Mouse (Mus musculus) cerebellum, adult 8-10 months (tissue): Measurements from ENCODE around the gene Fkbp3.
A peak's percentile ranks its signal among the peaks of the same experiment; 100 is the strongest.
"Not testable (repeated sequence)": the region's sequence is repeated elsewhere in the genome, so short reads cannot be mapped to it uniquely, and the experiment has no call there.

Experiments
- DNase-seq: peaks from one replicate; pipeline ENCODE4 v3.0.0; 2022

The Fkbp3 gene

DNA sequence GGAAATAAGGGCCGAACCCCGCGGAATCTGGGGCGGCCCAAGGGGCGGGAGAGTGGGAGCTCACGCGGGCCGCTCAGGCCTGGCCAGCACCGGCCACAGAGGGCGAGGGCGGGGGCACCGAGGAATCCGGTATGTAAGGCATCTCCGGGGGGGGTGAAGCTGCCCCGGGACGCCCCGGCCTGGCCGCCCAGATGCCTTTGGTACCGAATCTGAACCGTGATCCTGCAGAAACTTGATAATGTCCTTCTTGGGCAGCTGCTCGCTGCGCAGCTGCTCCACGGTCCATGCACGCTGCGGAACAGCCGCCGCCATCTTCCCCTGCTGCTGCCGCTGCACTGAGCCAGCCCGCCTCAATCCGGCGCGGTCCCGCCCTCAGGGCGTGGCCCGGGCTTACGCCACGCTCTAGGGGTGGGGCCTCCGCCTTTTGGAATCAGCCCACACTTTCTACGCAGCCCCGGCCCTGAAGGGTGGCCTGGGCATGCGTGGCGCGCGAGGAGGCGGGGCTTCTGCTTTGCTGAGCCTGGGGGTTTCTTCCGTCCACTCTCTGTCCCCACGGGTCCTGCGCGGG is at the start of gene Fkbp3:
Gene Fkbp3 (minus strand): TSS at position 397 of the 568 bp plus-strand sequence.
- peak; percentile 98 for DNase-seq

DNA sequence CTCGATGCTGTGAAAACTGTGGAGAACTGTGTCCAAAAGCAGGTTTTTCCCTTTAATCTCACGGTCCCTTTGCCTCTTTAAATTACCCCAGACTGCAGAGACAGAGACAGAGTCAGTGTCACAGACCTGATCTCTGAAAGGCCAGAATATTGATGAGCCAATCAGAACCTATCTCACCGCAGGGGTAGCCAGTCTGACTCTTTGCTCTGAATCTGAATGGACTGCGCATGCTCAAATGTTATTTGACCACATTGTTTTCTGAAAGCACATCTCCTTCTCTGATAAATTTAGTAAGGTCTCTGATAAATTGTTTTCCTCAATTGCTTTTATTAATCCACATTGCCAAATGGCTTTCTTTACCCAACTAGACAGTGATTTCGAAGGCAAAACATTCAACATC is 45.6 kb upstream of the Fkbp3 start:
- DNase-seq = no peak

DNA sequence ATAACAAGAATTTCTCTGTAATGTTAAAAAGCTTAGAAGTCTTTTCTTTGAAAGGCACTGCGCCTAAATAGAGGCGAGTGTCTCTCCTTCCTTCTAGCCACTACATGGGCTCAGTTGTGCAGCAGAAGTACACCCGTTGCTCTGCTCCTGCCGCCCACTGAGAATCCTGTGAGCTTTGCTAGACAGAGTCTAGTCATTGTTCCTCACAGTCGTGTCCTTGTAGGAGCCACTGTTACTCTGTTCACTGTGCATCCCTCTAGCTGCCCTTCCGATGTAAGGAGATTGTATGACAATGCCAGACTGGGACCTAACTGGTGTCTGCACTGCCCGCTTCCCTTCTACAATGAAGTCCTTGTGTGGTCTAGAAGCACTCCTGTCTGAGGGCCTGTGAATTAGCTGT is 45.2 kb upstream of the Fkbp3 start:
- no peak for DNase-seq

DNA sequence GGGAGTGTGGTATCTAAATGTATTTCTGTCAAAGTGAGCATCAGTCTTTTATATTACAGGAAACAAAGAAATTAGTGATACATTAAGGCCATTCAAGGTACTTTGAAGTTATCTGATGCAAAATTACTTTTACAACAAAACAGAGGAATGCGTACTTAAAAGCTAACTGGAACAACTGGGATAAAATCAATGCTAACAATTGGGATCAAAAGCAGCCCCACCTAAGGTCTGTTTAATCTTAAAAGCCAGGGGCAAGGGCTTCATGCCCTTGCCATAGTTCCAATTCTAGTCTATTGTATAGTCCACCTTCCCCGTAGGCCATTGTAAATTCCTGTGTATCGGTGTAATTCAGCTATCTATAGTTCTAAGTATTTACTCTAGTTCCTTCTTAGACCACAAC is 41.2 kb upstream of the Fkbp3 start:
- not testable (repeated sequence) for DNase-seq

DNA sequence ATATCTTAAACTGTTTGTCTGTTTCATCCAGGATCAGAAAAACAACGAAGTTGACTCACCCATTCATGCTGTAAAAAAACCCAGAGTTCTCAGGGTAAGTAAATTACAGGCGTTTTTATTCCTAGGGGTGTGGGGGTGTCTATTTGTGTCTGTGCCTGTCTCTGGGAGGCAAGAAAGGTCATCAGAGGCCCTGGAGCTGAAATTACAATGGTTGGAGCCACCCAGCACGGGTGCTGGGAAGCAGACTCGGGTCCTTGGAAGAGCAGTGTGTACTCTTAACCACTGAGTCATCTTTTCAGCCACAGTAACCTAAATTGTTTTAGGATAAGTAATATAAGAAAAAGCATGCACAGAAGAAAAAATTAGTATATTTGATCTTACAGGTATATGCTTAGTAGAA is 40.1 kb upstream of the Fkbp3 start:
- DNase-seq = no peak

DNA sequence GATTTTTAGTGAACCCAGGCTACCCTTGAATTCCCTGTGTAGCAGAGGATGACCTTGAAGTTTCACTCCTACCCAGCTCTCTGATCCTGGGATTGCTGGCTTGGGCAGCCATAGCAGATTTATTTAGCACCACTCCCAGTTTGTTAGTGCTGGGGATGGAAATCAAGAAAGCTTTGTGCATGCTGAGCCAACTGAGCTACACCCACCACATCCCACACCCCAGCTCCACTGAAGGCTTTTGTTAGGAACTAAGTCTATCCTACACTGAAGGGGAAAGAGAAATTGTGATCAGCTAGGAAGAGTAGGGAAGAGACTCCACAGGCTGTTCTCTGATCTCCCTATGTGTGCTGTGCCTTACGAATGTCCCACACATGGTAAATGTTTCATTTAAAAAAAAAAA is 39.0 kb upstream of the Fkbp3 start:
- no peak for DNase-seq

DNA sequence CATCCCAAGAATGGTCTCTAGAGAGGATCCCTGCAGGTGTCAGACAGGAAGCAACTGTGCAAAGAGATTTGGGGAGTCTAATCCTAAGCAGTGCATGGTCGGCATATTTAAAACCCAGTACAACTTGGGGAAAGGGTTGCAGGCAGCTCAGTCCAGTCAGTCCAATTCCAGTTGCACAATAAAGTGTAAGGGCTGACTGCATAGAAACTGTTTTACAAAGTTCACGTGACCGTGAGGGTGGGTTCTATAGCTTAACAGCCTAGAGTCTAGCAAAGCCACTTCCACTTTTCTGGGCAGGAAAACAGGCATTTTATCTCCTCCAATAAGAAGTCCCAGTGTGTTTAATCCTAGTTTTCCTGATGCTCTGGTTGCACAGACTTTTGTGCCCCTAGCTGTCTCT is 37.7 kb upstream of the Fkbp3 start:
- no peak for DNase-seq

DNA sequence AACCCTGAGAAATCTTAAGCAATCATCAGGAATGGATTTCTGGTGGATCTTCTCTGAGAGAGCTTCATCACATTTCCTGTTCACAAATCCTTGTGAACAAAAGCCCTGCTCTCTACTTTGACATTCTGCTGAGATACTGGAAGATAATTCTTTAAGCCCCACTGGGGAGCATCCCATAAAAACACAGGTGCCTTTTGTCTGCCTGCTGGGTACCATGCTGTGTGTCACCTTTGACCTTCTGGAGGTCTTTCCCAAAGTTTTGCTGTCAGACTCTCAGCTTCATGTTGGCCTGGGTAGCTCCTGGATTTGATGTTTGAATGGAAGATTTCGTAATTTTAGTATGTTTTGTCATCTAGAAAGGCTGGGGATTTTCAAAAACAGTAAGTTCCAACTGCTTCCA is 34.9 kb upstream of the Fkbp3 start:
- no peak for DNase-seq

DNA sequence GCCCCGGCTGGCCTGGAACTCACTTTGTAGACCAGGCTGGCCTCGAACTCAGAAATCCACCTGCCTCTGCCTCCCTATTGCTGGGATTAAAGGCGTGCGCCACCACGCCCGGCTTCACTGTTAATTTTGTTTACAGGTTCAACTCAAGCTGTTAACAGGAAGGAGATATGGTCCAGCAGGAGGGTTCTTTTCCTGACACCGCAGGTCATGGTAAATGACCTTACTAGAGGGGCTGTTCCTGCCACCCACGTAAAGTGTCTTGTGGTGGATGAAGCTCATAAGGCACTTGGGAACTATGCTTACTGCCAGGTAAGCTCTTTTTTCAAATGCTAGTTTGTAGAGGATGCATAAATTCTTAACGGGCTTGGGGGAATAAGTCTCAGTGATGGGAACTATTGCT is 3.1 kb upstream of the Fkbp3 start:
- DNase-seq = no peak

DNA sequence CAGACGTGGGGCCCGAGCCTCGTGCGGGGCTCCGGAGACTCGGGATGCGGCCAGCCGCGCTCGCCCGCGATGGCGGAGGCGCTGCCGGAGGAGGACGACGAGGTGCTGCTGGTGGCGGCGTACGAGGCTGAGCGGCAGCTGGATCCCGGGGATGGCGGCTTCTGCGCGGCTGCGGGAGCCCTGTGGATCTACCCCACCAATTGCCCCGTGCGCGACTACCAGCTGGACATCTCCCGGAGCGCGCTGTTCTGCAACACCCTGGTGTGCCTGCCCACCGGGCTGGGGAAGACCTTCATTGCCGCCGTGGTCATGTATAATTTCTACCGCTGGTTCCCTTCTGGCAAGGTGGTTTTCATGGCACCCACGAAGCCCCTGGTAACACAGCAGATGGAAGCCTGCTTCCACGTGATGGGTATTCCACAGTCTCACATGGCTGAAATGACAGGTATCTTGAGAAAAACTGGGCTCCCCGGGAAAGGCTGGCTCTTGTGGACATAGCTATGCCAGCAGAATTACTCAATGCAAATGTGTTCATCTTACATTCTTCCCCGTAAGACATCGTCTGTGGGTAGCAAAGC is 2.0 kb upstream of the Fkbp3 start:
- DNase-seq = no peak

DNA sequence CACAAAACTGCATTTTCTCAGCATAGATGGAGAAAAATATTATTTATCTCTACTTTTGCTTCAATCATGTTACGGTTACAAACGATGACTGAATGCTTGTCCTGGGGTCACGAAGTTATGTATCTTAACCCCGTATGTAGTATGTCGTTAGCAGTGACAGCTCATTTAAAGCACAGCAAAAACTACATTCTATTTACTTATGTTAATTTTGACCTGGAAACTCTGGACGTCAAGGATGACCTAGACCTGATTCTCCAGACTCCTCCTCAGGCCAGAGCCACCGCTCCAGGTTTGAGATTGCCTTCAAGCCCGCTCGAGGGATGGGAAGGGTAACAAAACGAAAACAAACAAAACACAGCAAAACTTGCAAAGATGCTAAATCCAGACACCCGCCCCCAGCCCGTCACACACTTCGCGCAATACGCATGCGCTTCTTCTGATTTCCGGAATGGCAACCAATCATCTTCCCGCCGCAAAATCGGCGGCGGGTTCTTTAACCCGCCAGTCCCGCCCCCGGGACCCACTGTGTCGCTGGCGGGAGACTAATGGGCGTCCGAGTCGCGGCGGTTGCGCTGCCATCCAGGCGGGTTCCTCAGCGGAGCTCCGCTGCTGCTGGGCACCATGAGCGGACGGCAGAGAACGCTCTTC is 1.4 kb upstream of the Fkbp3 start, which contains the start of gene Fancm:
Gene Fancm (plus strand): TSS at position 519 of the 648 bp plus-strand sequence.
- DNase-seq = peak; percentile 84

DNA sequence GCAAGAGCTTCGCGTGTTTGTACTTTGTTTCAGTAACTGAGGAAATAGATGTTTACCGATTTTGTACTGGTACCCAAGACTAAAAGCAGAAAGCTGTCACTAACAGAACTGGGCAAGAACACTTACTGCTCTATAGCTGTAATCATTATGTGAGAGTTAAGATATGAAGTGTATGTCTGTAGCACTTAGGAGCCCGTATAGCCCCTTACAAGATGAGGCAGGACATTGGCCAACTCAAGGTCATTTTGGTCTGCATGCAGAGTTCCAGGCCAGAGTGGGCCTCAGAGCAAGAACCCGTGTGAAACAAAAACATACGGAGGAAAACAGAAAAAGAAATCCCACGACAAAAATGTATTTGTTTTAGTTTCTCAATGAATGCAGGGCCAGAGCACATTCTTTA is 844 bp upstream of the Fkbp3 start:
- peak; percentile 18 for DNase-seq

DNA sequence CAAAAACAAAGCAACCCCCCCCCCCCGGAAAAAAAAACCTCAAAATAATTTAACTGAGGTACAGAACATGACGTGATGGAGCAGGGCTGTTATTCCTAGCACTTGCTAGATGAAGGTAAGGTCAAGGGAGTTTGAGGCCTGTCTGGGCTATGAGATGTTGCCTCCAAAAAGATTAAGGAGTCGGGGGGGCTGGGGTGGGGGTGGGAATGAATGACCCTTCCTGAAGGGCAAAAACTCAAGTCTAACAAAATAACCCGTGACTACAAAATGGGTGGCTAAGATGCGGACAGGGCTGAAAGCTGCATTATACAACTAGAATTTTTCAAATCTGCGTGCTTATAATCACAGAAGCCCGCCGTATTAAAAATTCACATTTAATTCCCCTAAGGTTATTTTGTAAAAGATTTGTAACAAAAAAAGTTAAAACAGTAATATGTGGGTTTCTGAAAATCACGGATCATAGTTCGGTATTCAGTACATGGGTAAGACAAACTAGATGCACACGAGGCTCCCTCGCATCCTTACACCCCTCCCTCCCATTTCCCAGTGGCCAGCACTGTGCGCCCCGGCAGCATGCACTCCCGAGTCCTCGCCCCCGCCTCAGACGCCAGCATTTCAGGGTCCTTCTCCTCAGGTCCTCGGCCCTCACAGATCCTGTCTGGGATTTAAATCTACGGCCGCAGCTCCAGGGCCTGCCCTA is 746 bp downstream of the Fkbp3 start:
- no peak for DNase-seq

DNA sequence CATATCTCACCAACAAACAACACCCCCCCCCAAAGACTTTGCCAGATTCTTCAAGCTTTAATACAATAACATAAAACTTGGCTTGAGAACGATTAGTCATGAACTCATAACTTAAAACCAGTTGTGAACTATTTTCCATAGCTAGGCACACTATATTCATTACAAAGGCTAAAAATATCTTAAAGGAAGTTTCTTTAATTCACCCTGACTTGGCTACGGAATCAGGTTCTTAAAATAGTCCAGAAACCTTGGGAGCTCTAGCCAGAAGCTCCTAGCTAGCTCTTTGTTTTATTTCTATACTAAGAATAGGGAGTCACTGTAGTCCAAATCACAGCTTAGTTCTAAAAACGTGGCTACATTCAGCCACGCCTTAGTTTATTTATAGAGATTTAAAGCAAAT is 5.4 kb downstream of the Fkbp3 start:
- DNase-seq = no peak

DNA sequence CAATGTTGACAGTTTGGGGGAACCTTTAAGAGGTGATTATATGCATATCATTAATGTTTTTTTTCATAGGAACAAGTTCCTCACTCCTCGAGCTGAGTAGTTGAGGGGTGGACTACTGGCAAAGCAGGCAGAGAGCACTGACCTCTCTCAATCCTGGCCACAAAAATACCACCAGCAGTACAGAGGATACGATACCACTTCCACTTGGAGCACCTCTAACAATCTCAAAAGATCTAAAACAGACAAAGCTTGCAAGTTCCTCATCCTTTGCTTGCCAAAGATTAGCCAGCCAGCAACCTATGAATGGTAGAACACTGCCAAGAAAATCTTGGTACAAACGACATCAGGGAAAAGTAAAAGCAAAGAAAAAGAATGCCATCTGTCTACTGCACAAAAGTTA is 7.6 kb downstream of the Fkbp3 start:
- DNase-seq = no peak

DNA sequence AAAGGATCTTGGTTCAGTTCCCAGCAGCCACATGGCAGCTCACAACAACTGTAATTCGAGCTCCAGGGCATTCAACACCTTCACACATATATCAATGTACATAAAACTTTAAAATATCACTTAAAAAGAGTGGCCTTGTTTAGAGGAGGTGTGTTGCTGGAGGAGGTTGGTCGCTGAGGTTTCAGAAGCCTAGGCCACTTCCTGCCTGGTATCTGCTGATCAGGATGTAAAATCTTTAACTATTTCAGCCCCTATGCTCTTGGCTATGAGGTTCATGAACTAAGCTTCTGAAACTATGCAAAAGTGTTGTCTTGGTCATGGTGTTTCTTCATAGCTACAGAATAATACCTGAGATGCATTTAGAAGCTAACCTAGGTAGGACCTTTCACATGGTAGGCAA is 8.6 kb downstream of the Fkbp3 start:
- no peak for DNase-seq

DNA sequence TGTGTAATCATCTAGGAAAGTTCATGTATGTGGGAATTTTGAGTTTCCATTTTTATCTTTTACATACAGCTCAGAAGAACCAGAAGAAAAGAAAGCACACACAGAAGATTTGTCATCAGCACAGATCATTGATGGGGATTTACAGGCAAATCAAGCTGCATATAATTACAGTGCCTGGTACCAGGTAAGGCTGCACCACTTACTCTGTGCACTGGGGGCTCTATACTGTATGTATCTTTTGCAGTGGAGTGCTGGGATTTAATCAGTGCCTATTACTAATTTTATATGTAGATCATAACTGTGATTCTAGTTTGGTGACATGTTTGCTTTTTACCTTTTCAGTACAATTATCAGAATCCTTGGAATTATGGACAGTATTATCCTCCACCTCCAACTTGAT is 12.7 kb downstream of the Fkbp3 start:
- no peak for DNase-seq

DNA sequence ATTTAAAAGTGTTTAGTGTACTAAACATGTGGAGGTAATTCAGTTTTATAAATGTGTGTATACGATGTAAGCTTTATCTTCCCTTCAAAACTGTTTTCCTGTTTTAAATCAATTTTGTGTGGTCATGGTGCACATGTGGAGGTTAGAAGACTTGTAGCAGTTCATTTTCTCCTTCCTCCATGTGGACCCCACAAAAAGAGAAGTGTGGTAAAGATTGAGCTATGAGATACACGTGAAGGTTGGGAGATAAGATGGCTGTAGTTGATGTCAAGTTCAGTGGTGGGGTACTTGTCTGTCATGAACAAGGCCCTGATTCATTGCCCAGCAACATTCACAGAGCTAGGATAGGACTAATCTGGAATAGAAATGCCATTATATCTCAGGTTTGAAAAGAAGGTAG is 15.6 kb downstream of the Fkbp3 start:
- DNase-seq = no peak

DNA sequence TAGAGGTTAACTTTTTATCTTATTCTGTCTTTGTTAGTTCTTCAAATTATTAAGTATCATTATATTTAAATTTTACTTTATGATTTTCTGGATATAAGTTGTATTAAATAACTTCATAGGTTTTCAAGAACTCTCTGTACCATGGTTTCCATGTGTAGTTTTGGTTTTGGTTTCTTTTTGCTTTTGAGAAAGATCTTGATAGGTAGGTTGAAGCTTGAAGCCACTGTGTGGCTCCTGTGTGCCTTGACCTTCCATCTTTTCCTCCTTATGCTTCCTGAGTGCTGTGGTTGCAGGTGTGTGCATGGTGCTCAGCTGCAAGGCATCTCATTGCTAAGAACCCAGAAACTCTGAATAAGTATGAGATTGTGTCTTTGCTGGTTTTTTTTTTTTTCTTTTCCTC is 25.0 kb downstream of the Fkbp3 start:
- no peak for DNase-seq

DNA sequence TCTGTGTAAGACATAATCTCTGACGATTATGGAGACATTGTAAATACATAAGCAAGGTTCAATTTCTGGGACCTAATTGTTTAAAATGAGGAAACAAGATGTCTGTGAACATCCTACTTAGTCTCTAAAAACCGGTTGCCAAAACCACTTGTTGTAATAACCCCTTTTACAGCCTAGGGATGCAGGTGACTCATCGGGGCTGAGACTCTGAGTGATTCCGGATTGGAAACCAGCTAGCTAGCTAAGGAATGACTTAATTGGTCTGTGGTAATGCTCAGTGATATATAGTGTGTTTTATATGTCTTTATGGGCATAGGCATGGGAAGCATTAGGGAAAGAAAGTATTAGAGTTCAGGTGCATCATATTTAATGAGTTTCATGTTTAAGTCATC is 36.3 kb downstream of the Fkbp3 start:
- DNase-seq = no peak

DNA sequence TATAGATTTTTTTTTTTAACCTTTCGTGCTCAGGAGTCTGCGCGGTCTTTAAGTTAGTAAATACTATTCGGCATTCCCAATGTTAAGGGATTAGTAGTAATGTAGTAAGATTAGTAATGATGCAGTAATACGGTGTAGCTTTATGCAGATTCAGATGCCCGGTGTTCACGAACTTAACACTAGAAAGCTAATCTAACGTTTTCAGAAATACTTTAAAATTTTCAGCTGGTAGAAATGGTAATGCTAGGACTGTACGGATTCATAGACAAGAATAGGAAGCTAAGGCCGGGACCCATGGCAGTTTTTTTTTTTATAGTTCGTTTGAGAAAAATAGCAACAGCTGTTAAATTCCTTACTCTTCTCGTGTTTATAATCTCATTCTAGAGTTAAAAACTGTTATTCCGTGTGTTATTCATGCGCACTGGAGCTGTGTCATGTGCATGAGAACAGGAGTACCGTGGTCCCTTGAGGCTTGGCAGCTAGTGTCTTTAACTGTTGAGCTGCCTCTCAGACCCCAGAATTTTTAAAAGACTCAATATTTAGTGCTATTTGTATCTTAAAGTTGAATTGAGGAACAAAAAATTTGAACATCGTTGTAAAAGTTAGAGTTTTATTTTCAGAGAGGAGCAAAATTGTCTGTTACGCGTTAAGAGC is 36.8 kb downstream of the Fkbp3 start:
- no peak for DNase-seq

DNA sequence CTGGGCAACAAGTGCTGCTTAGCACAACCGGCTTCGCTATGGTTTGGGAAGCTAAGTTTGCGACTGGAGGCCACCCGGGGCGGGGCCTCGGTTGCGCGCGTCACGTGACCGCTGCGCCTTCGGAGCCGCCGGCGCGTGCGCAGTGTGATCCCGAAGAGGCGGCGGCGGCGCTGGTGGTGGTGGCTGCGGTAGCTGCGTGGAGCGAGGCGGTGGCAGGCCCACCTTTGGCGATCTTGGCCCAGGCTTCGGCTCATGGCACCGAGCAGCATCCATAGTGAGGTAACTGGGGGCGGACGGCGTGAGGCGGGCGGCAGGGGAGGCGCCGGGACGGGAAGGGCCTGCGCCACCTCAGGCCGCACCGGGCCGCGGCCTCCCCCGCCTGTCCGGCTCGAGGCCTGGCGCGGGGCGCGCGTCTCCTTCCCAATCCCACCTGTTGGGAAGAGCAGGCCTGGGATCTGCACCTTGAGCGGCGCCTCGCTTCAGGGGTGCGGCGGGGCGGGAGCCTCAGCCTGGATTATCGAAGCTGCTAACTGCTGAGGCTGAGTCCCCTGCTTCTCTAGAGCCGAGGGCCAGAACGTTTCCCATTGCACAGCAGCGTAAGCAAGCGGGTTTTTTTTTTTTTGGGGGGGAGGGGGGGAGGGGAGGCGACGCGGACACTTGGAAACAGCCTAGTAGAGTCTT is 37.5 kb downstream of the Fkbp3 start, which contains the start of gene Prpf39:
Gene Prpf39 (plus strand): TSS at position 144 of the 681 bp plus-strand sequence.
- DNase-seq = peak; percentile 90

DNA sequence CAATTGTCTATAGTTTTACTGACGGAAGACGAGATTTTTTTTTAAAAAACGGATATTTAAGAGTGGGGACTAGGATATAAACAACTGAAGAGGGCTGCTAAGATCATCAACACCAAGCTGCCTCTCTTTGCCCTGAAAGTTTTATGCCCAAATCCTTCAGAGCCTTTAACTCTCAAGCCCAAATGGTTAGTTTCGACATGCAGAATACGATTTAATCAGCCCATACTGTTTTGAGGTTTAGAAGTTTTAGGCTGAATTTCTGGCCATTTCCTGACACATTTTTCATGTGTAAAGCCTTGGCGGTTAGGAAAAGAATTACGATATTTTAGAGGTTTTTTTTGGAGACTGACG is 38.0 kb downstream of the Fkbp3 start:
- no peak for DNase-seq
